Mouse (Mus musculus): ENCODE results near the gene Col4a3bp.

The Col4a3bp gene

GRCm38 (mm10) chr13:96680163-96681087 is 138.0 kb downstream of the Col4a3bp start:
- in situ Hi-C loops (cut with MboI, MseI): no loop called here

GRCm38 (mm10) chr13:96681088-96681620 is 138.7 kb downstream of the Col4a3bp start:
- in situ Hi-C loops (cut with MboI, MseI): no loop called here

- in situ Hi-C loops (cut with MboI, MseI): no loop called here
Observed at GRCm38 (mm10) chr13:96684779-96685178, 142.4 kb downstream of the Col4a3bp start.

- in situ Hi-C loops (cut with MboI, MseI): no loop called here
Observed at GRCm38 (mm10) chr13:96687261-96687660, 144.8 kb downstream of the Col4a3bp start.

Measured in T-helper 17 cell (primary cell).